Mouse (Mus musculus): ENCODE data around the gene Ggt1. TPM values are rescaled to one million over a fixed set of nuclear protein-coding genes. Genes with fewer than 3 reads are reported as not detected.
A peak's percentile ranks its signal among the peaks of the same experiment; 100 is the strongest.

Ggt1 gene
- total RNA-seq (2014; rRNA removed) = 0.54 and 0.92 TPM in 2 replicates
- 0.20 and 0.68 TPM in 2 replicates for polyA plus RNA-seq (2012; rRNA removed)

DNA sequence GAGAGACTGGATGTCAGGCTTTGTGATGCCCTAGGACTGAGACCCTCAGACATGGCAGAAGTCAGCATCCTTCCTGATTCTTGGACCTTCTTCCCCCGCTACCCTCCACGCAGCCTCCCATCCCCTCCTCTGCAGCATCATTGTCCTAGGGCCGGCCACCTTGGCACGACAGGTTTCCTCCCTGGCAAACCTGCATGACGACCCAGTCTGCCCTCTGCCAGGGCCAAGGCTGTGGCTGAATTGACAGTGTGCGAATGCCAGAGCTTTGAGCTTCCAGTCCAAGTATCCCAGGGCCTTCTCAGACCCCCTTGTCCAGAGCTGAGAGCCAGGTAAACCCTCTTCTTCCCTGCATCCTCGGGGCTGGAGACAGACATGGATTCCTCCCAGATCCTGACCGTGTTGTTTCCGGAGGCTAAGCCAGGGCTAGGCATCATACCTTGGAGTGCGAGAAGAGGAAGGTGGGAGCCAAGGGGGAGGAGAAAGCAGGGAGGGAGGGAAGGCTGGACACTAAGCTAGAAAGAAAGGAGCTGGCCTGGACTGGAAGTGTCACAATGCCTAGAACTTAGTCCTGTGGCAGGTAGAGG is at the start of gene Ggt1:
Gene Ggt1 (plus strand): TSS at position 534 of the 584 bp plus-strand sequence.
- H3K27ac ChIP-seq (replicated peaks; ENCODE audit: insufficient read depth, low read depth, low read length) = no peak within 1 kb of the TSS
- no peak for TF ChIP-seq POLR2A (IDR thresholded peaks at IDR 0.05; ENCODE audit: extremely low read depth, insufficient read depth, low read length)
- peaks cover 9% of the 10 kb centered on the region for H3K27me3 ChIP-seq (ENCODE audit: control insufficient read depth, insufficient read depth, low read length)
- H3K79me2 ChIP-seq (ENCODE audit: control insufficient read depth, insufficient read depth, low read length) = no peaks in the 10 kb centered on the region
- no peak within 1 kb of the TSS for H3K9ac ChIP-seq (ENCODE audit: low read depth, low read length)
- DNase-seq (ENCODE audit: extremely low read depth, low read depth, low spot score) = no peak
- 72% methylated on average over 10 of the region's 10 CpGs for WGBS
- H3K4me1 ChIP-seq (ENCODE audit: control insufficient read depth, insufficient read depth, low read length) = 0 out of 2 replicates have a peak, but pooled peaks cover 2% of the 10 kb centered on the region
- no peaks in the 10 kb centered on the region for H3K36me3 ChIP-seq (ENCODE audit: control insufficient read depth, insufficient read depth, low read length)
- no peak within 1 kb of the TSS for H3K4me3 ChIP-seq (ENCODE audit: insufficient read depth, low read depth, low read length)

DNA sequence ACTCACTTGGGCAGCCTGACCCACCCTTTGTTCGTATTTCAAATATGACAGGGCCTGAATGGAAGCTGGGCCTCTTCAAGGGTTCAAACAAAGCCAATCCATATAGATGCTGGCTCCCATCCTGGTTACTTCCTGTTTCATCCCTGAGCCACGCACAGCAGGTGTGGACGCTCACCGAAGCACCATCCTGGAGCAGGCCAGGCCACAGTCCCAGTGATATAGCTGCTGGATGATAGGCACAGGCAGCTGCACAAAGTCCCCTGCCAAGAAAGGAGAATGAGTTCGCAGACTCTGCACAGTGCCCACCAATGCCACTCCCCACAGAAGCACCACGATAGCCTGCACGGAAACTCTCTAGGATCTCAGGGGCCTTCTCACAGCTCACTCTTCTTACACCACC is 49.5 kb upstream of the Ggt1 start:
- H3K27ac ChIP-seq (replicated peaks; ENCODE audit: insufficient read depth, low read depth, low read length) = peak overlapping the region; percentile 100
- H3K4me3 ChIP-seq (ENCODE audit: insufficient read depth, low read depth, low read length) = no peak overlapping the region
- WGBS = 87% methylated on average over 7 of the region's 7 CpGs

GRCm38 (mm10) chr10:75512796-75513195 is 48.6 kb upstream of the Ggt1 start:
- no peak for TF ChIP-seq CTCF (IDR thresholded peaks at IDR 0.05; ENCODE audit: low read depth, low read length)
- no peak for TF ChIP-seq POLR2A (IDR thresholded peaks at IDR 0.05; ENCODE audit: extremely low read depth, insufficient read depth, low read length)
- H3K9ac ChIP-seq (ENCODE audit: low read depth, low read length) = peak overlapping the region; percentile 72
- H3K4me1 ChIP-seq (ENCODE audit: control insufficient read depth, insufficient read depth, low read length) = peaks cover 42% of the 10 kb centered on the region
- 21% methylated on average over 7 of the region's 7 CpGs for WGBS
- DNase-seq (ENCODE audit: extremely low read depth, low read depth, low spot score) = peak; percentile 97
- no peaks in the 10 kb centered on the region for H3K27me3 ChIP-seq (ENCODE audit: control insufficient read depth, insufficient read depth, low read length)
- no peak overlapping the region for H3K4me3 ChIP-seq (ENCODE audit: insufficient read depth, low read depth, low read length)
- H3K79me2 ChIP-seq (ENCODE audit: control insufficient read depth, insufficient read depth, low read length) = peaks cover 17% of the 10 kb centered on the region; the same call in 1 of the 2 replicates
- peaks cover 37% of the 10 kb centered on the region for H3K36me3 ChIP-seq (ENCODE audit: control insufficient read depth, insufficient read depth, low read length)
- peak overlapping the region; percentile 100 for H3K27ac ChIP-seq (replicated peaks; ENCODE audit: insufficient read depth, low read depth, low read length)

More for the DNA sequence above, 49.5 kb upstream of the Ggt1 start:
- Histone ChIP-seq H3K27me3 (ENCODE audit: control insufficient read depth, insufficient read depth, low read length) (no peaks in the 10 kb centered on the region), H3K4me1 (ENCODE audit: control insufficient read depth, insufficient read depth, low read length) (peaks cover 46% of the 10 kb centered on the region), H3K9ac (ENCODE audit: low read depth, low read length) (peak overlapping the region; percentile 65), H3K79me2 (ENCODE audit: control insufficient read depth, insufficient read depth, low read length) (peaks cover 16% of the 10 kb centered on the region; the same call in 1 of the 2 replicates), H3K36me3 (ENCODE audit: control insufficient read depth, insufficient read depth, low read length) (peaks cover 46% of the 10 kb centered on the region)
- DNase-seq (ENCODE audit: extremely low read depth, low read depth, low spot score) = no peak
- TF ChIP-seq CTCF (IDR thresholded peaks at IDR 0.05; ENCODE audit: low read depth, low read length) (no peak), POLR2A (IDR thresholded peaks at IDR 0.05; ENCODE audit: extremely low read depth, insufficient read depth, low read length) (no peak)

DNA sequence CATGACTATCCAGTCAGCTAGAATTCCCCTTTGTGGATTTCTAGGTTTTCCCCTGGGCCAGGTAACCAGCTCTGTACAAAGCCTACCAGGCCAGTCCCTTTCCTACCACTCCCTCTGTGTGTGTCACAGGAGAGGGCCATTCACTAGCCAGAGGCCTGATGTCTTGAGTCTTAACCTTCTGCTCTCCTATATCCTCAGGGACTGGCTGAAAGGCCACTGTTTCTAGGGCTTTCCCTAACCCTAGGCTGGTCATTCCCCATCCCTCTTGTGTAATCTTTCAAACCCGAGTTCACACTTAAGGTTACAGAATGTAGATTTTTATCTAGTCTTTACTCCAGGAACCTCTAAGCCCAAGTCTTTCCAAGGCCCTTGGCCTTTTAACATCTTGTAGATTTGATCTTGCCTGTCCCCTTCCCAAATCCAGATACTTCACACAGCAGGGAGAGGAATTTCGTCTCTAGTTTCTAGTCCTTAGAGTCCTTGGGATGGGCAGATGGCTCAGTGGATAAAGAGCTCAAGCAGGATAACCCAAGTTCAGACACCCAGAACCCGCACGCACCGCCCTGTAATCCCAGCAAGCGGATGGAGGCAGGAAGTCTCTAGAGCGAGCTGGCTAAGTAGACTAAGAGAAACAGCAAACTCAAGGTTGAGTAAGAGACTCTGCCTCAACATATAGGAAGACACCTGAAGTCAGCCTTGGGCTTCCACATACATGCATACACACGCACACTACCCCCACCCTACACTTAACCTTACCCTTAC is 47.9 kb upstream of the Ggt1 start:
- DNase-seq (ENCODE audit: extremely low read depth, low read depth, low spot score) = peak; percentile 70
- Histone ChIP-seq H3K4me3 (ENCODE audit: insufficient read depth, low read depth, low read length) (peak overlapping the region; percentile 5; the same call in 1 of the 2 replicates), H3K9ac (ENCODE audit: low read depth, low read length) (peak overlapping the region; percentile 72), H3K79me2 (ENCODE audit: control insufficient read depth, insufficient read depth, low read length) (peaks cover 20% of the 10 kb centered on the region; the same call in 1 of the 2 replicates), H3K4me1 (ENCODE audit: control insufficient read depth, insufficient read depth, low read length) (peaks cover 42% of the 10 kb centered on the region), H3K27ac (replicated peaks; ENCODE audit: insufficient read depth, low read depth, low read length) (peak overlapping the region; percentile 100), H3K27me3 (ENCODE audit: control insufficient read depth, insufficient read depth, low read length) (no peaks in the 10 kb centered on the region), H3K36me3 (ENCODE audit: control insufficient read depth, insufficient read depth, low read length) (peaks cover 31% of the 10 kb centered on the region)
- TF ChIP-seq POLR2A (IDR thresholded peaks at IDR 0.05; ENCODE audit: extremely low read depth, insufficient read depth, low read length) (no peak), CTCF (IDR thresholded peaks at IDR 0.05; ENCODE audit: low read depth, low read length) (no peak)
- WGBS = 58% methylated on average over 8 of the region's 8 CpGs

GRCm38 (mm10) chr10:75514361-75514760 is 47.0 kb upstream of the Ggt1 start:
- Histone ChIP-seq H3K4me3 (ENCODE audit: insufficient read depth, low read depth, low read length) (peak overlapping the region; percentile 22), H3K9ac (ENCODE audit: low read depth, low read length) (peak overlapping the region; percentile 51), H3K36me3 (ENCODE audit: control insufficient read depth, insufficient read depth, low read length) (peaks cover 24% of the 10 kb centered on the region), H3K4me1 (ENCODE audit: control insufficient read depth, insufficient read depth, low read length) (peaks cover 46% of the 10 kb centered on the region), H3K27me3 (ENCODE audit: control insufficient read depth, insufficient read depth, low read length) (no peaks in the 10 kb centered on the region), H3K27ac (replicated peaks; ENCODE audit: insufficient read depth, low read depth, low read length) (peak overlapping the region; percentile 100), H3K79me2 (ENCODE audit: control insufficient read depth, insufficient read depth, low read length) (peaks cover 27% of the 10 kb centered on the region; the same call in 1 of the 2 replicates)
- TF ChIP-seq POLR2A (IDR thresholded peaks at IDR 0.05; ENCODE audit: extremely low read depth, insufficient read depth, low read length) (no peak), CTCF (IDR thresholded peaks at IDR 0.05; ENCODE audit: low read depth, low read length) (no peak)
- WGBS = 26% methylated on average over 7 of the region's 7 CpGs
- DNase-seq (ENCODE audit: extremely low read depth, low read depth, low spot score) = peak; percentile 58
